Mouse (Mus musculus) kidney, adult 2 months (tissue): ENCODE measurements at regions not wholly inside any gene's neighbourhood (a gene's known extent, or its start where the extent isn't known, plus 50 kb on each side); places are given as distances from the start of the nearest gene placed in this dataset.

Source experiments
- CTCF ChIP-seq: fragments of 200-500 bp; conservative IDR thresholded peaks from 2 replicates; pipeline ENCODE4 v1.5.1; 2011; ENCODE audit warnings: low read depth, mild to moderate bottlenecking, control low read depth, low read length, moderate library complexity, mixed read lengths; ENCODE audit not compliant: insufficient read depth, insufficient read length
- POLR2A ChIP-seq: fragments of 200-500 bp; IDR thresholded peaks from one replicate; pipeline ENCODE4 v1.6.1; 2011; ENCODE audit warnings: low read depth, low read length, control low read depth

DNA sequence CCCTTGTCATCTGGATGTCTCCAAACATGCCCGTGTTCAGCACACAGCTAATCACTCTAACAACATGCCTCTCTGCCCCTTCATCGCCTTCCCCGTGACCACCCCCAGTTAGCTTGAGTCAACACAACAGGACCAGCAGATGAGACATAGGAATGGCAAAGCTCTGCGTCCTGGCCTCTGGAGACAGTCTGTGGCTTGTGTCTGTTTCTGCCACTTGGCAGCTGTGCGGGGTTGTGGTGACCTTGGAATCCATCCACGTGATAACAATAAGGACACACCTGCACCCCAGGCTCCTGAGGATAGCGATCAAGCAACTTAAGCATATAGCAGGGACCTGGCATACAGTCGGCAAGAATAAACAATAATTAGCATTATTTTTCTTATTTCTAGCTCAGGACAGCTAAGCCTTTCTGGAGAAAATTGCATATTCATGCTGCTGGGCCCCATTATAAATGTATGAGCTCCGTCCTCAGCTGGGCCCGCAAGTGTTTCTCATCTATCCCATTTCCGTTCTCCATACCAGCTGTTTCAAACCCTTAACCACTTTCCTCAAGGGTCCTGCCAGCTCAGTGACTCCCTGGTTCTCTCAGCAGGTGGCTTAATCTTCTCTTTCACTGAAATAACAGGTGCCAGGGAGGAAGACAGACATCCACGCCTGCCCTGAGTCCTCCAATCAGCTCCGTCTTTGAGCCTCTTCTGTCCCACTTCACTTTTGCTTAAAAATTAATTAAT is 55.9 kb upstream of the Lef1 start:
- no peak for TF ChIP-seq CTCF
- no peak for TF ChIP-seq POLR2A
